Comparison of ENCODE assay signal across 8 mouse cellular contexts in genomic region chr7:100590845-100591521, GRCm38 (mm10). TPM values are rescaled to one million over a fixed set of nuclear protein-coding genes. Genes with fewer than 3 reads are reported as not detected.
DNase-seq lines count a peak whose midpoint lies in the region; ATAC-seq and TF ChIP-seq lines count a peak whose summit lies in the region.

No protein-coding gene starts in this region.

- H3K4me2 ChIP-seq in forebrain, postnatal 0 days (ENCODE audit: low read depth), result peak overlapping the region; percentile 58
- H3K4me2 ChIP-seq in lung, embryonic 15.5 days, result peak overlapping the region; percentile 58

- H3K4me3 ChIP-seq in ES-E14 (ENCODE audit: insufficient read depth in 1 of 2, low read depth in 1 of 2, low read length in 2 of 2, poor library complexity in 1 of 2, severe bottlenecking in 1 of 2), result peak overlapping the region; percentile 66 to 76
- peak overlapping the region; percentile 96 for H3K4me3 ChIP-seq in cerebellum, adult 2 months (replicated peaks; ENCODE audit: insufficient read depth, low read depth, low read length)
- H3K4me3 ChIP-seq in forebrain, postnatal 0 days (ENCODE audit: low read depth, low read length), result peak overlapping the region; percentile 49
- H3K4me3 ChIP-seq in lung, embryonic 15.5 days, result peak overlapping the region; percentile 54

- no peak for TF ChIP-seq CTCF in cerebellum, adult 2 months (IDR thresholded peaks at IDR 0.05; ENCODE audit: borderline replicate concordance, insufficient read depth, low read depth, low read length)
- TF ChIP-seq CTCF in forebrain, postnatal 0 days (IDR thresholded peaks at IDR 0.05; ENCODE audit: low read depth), result peak; percentile 22; the same call in 1 of the 2 replicates

- H3K4me1 ChIP-seq in ES-E14 (ENCODE audit: control insufficient read depth in 2 of 2, insufficient read depth in 2 of 2, low read length in 2 of 2, poor library complexity in 1 of 2), result no peaks in the 10 kb centered on the region
- no peaks in the 10 kb centered on the region for H3K4me1 ChIP-seq in cerebellum, adult 2 months (ENCODE audit: control insufficient read depth, insufficient read depth, low read length)
- H3K4me1 ChIP-seq in forebrain, postnatal 0 days (ENCODE audit: insufficient read depth), result no peaks in the 10 kb centered on the region
- no peaks in the 10 kb centered on the region for H3K4me1 ChIP-seq in lung, embryonic 15.5 days

- no peak overlapping the region for H3K27ac ChIP-seq in ES-E14 (ENCODE audit: insufficient read depth, low read depth, low read length, poor library complexity, severe bottlenecking)
- peak overlapping the region; percentile 89 for H3K27ac ChIP-seq in cerebellum, adult 2 months (ENCODE audit: insufficient read depth, low read length)
- H3K27ac ChIP-seq in forebrain, postnatal 0 days (ENCODE audit: low read depth, low read length), result peak overlapping the region; percentile 85
- peak overlapping the region; percentile 86 for H3K27ac ChIP-seq in lung, embryonic 15.5 days

- TF ChIP-seq POLR2A in cerebellum, adult 2 months (IDR thresholded peaks at IDR 0.05; ENCODE audit: borderline replicate concordance, insufficient read depth, low read length), result peak; percentile 52; the same call in 1 of the 2 replicates

- ATAC-seq in forebrain, postnatal 0 days, result peak; percentile 97
- ATAC-seq in lung, embryonic 15.5 days (ENCODE audit: borderline replicate concordance, extremely low read depth, low FRiP score, low TSS enrichment), result peak; percentile 96

- peak; percentile 47 for DNase-seq in ES-E14 (ENCODE audit: low read depth, low spot score)
- peak; percentile 83 to 85 for DNase-seq in cerebellum, adult 2 months
- DNase-seq in forebrain, postnatal 0 days, result peak; percentile 88
- peak; percentile 83 for DNase-seq in heart, postnatal 4 days
- DNase-seq in layer of hippocampus, adult 8-10 months (ENCODE audit: low spot score in 2 of 2), result peak; percentile 74 to 80
- DNase-seq in ovary, adult 18-20 months (ENCODE audit: low spot score), result peak; percentile 86
- peak; percentile 75 for DNase-seq in thymus, postnatal 0 days (ENCODE audit: low spot score)

- peak overlapping the region; percentile 76 for H3K9ac ChIP-seq in ES-E14 (ENCODE audit: insufficient read depth, low read depth, low read length, poor library complexity, severe bottlenecking)
- H3K9ac ChIP-seq in forebrain, postnatal 0 days, result peak overlapping the region; percentile 64
- peak overlapping the region; percentile 31 for H3K9ac ChIP-seq in lung, embryonic 15.5 days

- H3K27me3 ChIP-seq in cerebellum, adult 2 months (ENCODE audit: control insufficient read depth, insufficient read depth, low read length), result no peaks in the 10 kb centered on the region
- H3K27me3 ChIP-seq in forebrain, postnatal 0 days (ENCODE audit: insufficient read depth, low read length), result no peaks in the 10 kb centered on the region
- H3K27me3 ChIP-seq in lung, embryonic 15.5 days, result no peaks in the 10 kb centered on the region

- in situ Hi-C loops in ES-E14 (cut with MboI; ENCODE audit: low sequenced_read_pairs in 2 of 2, unreplicated experiment in 2 of 2), result no loop called here

- no peaks in the 10 kb centered on the region for H3K36me3 ChIP-seq in ES-E14 (ENCODE audit: control insufficient read depth, insufficient read depth, low read length, poor library complexity, severe bottlenecking)
- H3K36me3 ChIP-seq in forebrain, postnatal 0 days (ENCODE audit: insufficient read depth), result no peaks in the 10 kb centered on the region
- no peaks in the 10 kb centered on the region for H3K36me3 ChIP-seq in lung, embryonic 15.5 days

- under 1% methylated on average over 20 of the region's 20 CpGs for WGBS in cerebellum, adult 2 months
- WGBS in forebrain, postnatal 0 days, result 0% methylated on average over 18 of the region's 20 CpGs
- WGBS in lung, embryonic 15.5 days, result under 1% methylated on average over 18 of the region's 20 CpGs

- no peaks in the 10 kb centered on the region for H3K9me3 ChIP-seq in ES-E14 (ENCODE audit: control insufficient read depth, insufficient read depth, low read depth, low read length)
- no peaks in the 10 kb centered on the region for H3K9me3 ChIP-seq in forebrain, postnatal 0 days (ENCODE audit: low read length)
- H3K9me3 ChIP-seq in lung, embryonic 15.5 days, result no peaks in the 10 kb centered on the region

TF ChIP-seq in ES-E14, 5 proteins besides CTCF, POLR2A, EP300 and RAD21:
- TF ChIP-seq HCFC1 (IDR thresholded peaks at IDR 0.05; ENCODE audit: borderline replicate concordance, insufficient read depth, low read length), result peak; percentile 70; the same call in 1 of the 2 replicates
- TF ChIP-seq ZNF384 (IDR thresholded peaks at IDR 0.05; ENCODE audit: low read depth, low read length), result no peak

RNA-seq across cellular contexts. Expression of gene Rab6a, which starts 16.2 kb away (rescaled TPM):
- 58.7 and 61.8 TPM in 2 replicates for total RNA-seq in ES-E14 (2012; rRNA removed)
- 252 and 259 TPM in 2 replicates for polyA plus RNA-seq in cerebellum, adult 2 months (2012; rRNA removed)
- total RNA-seq in forebrain, postnatal 0 days (2014; rRNA removed), result 299 and 313 TPM in 2 replicates
- polyA plus RNA-seq in forebrain, postnatal 0 days (2015; fragmentation: Nextera tagmentation; extraction: Ambion mirVana), result 258 and 305 TPM in 2 replicates
- total RNA-seq in heart, postnatal 4 days (2021), result 10 to 100 TPM; 84.1 to 84.7 TPM
- 100 to 1,000 TPM; 340 to 373 (median 364) TPM for total RNA-seq in layer of hippocampus, adult 8-10 months (2022)
- 85.2 and 90.7 TPM in 2 replicates for polyA plus RNA-seq in lung, embryonic 15.5 days (2015; fragmentation: Nextera tagmentation; extraction: Ambion mirVana)
- polyA plus RNA-seq in thymus, postnatal 0 days (2015; fragmentation: Nextera tagmentation; extraction: Ambion mirVana), result 44.4 and 47.4 TPM in 2 replicates

RNA-seq across cellular contexts. Expression of gene Mrpl48, which starts 17.1 kb away (rescaled TPM):
- 27.9 and 30.9 TPM in 2 replicates for total RNA-seq in ES-E14 (2012; rRNA removed)
- 95.5 and 96.5 TPM in 2 replicates for polyA plus RNA-seq in cerebellum, adult 2 months (2012; rRNA removed)
- 28.9 and 44.9 TPM in 2 replicates for total RNA-seq in forebrain, postnatal 0 days (2014; rRNA removed)
- polyA plus RNA-seq in forebrain, postnatal 0 days (2015; fragmentation: Nextera tagmentation; extraction: Ambion mirVana), result 88.4 and 97.7 TPM in 2 replicates
- total RNA-seq in heart, postnatal 4 days (2021), result 10 to 100 TPM; 74.9 to 78.5 TPM
- total RNA-seq in layer of hippocampus, adult 8-10 months (2022), result 10 to 100 TPM; 65.1 to 69.0 (median 66.7) TPM
- polyA plus RNA-seq in lung, embryonic 15.5 days (2015; fragmentation: Nextera tagmentation; extraction: Ambion mirVana), result 77.0 and 82.1 TPM in 2 replicates
- polyA plus RNA-seq in thymus, postnatal 0 days (2015; fragmentation: Nextera tagmentation; extraction: Ambion mirVana), result 102 TPM in 2 replicates

RNA-seq across cellular contexts. Expression of gene Coa4, which starts 54.1 kb away (rescaled TPM):
- 11.3 and 14.6 TPM in 2 replicates for total RNA-seq in ES-E14 (2012; rRNA removed)
- polyA plus RNA-seq in cerebellum, adult 2 months (2012; rRNA removed), result 12.7 and 13.0 TPM in 2 replicates
- 4.8 and 10.3 TPM in 2 replicates for total RNA-seq in forebrain, postnatal 0 days (2014; rRNA removed)
- 3.5 and 5.7 TPM in 2 replicates for polyA plus RNA-seq in forebrain, postnatal 0 days (2015; fragmentation: Nextera tagmentation; extraction: Ambion mirVana)
- total RNA-seq in heart, postnatal 4 days (2021), result 10 to 100 TPM in 1 of 2 experiments, 1 to 10 TPM in 1; 9.7 to 10.6 TPM
- total RNA-seq in layer of hippocampus, adult 8-10 months (2022), result 1 to 10 TPM; 7.9 to 9.9 (median 9.2) TPM
- 20.0 and 23.1 TPM in 2 replicates for polyA plus RNA-seq in lung, embryonic 15.5 days (2015; fragmentation: Nextera tagmentation; extraction: Ambion mirVana)
- polyA plus RNA-seq in thymus, postnatal 0 days (2015; fragmentation: Nextera tagmentation; extraction: Ambion mirVana), result 18.4 and 18.6 TPM in 2 replicates
